22 mouse cellular contexts compared by ENCODE assay signal in genomic region chr5:96719221-96719620, GRCm38 (mm10).
"Had no signal": no experiment of that assay in that cellular context is flagged by ENCODE, and none has a peak within 500 bp of the region (broad histone marks: within the 10 kb centered on the region; RNA-seq: fewer than 3 reads in every experiment).

No protein-coding gene starts in this region.

- H3K9ac ChIP-seq: heart, embryonic 12.5 days; hindbrain, embryonic 13.5 days; hindbrain, embryonic 15.5 days; limb, embryonic 13.5 days; limb, embryonic 15.5 days; liver, embryonic 12.5 days; liver, embryonic 14.5 days had no signal

- H3K4me2 ChIP-seq: heart, embryonic 12.5 days; hindbrain, embryonic 13.5 days; hindbrain, embryonic 15.5 days; limb, embryonic 13.5 days; limb, embryonic 15.5 days; liver, embryonic 12.5 days had no signal

- H3K9me3 ChIP-seq: heart, embryonic 10.5 days; hindbrain, embryonic 13.5 days; hindbrain, embryonic 15.5 days; limb, embryonic 13.5 days; limb, embryonic 15.5 days; liver, embryonic 12.5 days had no signal

- H3K27me3 ChIP-seq: heart, embryonic 12.5 days; hindbrain, embryonic 13.5 days; hindbrain, embryonic 15.5 days; limb, embryonic 13.5 days; limb, embryonic 15.5 days; liver, embryonic 12.5 days had no signal

- H3K36me3 ChIP-seq: hindbrain, embryonic 13.5 days; hindbrain, embryonic 15.5 days; liver, embryonic 12.5 days had no signal

- DNase-seq: gastrocnemius, postnatal 14 days; gastrocnemius, postnatal 36 days; heart, adult 18-20 months; heart, postnatal 10 days; heart, postnatal 36 days; kidney, adult 11 months; kidney, adult 8-10 months; kidney, postnatal 25 days; layer of hippocampus, adult 9-11 months; layer of hippocampus, postnatal 36 days; left cerebral cortex, postnatal 4 days; lung, adult 18-20 months had no signal

- H3K4me3 ChIP-seq: heart, embryonic 10.5 days; heart, embryonic 12.5 days; hindbrain, embryonic 13.5 days; hindbrain, embryonic 15.5 days; limb, embryonic 13.5 days; limb, embryonic 15.5 days; liver, embryonic 12.5 days had no signal

- ATAC-seq: hindbrain, postnatal 0 days; intestine, embryonic 16.5 days; liver, embryonic 12.5 days had no signal

- H3K27ac ChIP-seq: heart, embryonic 10.5 days; hindbrain, embryonic 13.5 days; hindbrain, embryonic 15.5 days; hindbrain, postnatal 0 days; limb, embryonic 13.5 days; limb, embryonic 15.5 days; liver, embryonic 12.5 days; liver, embryonic 14.5 days had no signal

- H3K4me1 ChIP-seq: limb, embryonic 13.5 days; limb, embryonic 15.5 days; liver, embryonic 12.5 days had no signal
